Mouse (Mus musculus) CH12.LX (cell line): Measurements from ENCODE around the gene Ttc29. TPM values are rescaled to one million over a fixed set of nuclear protein-coding genes. Genes with fewer than 3 reads are reported as not detected.

Source experiments
- DNase-seq: peaks from one replicate; pipeline ENCODE4 v3.0.0-alpha.2; 2013; ENCODE audit errors: extremely low read depth
- H3K27ac ChIP-seq: 2 replicates; pipeline ENCODE4 v1.5.1; 2012; ENCODE audit warnings: low read depth, mild to moderate bottlenecking, control low read depth, moderate library complexity; ENCODE audit not compliant: insufficient read depth
- H3K27me3 ChIP-seq: replicated peaks from 2 replicates; pipeline ENCODE3; 2012; ENCODE audit warnings: inconsistent platforms
- H3K36me3 ChIP-seq, 2 experiments: replicated peaks in 1 of 2; 2 replicates each; pipeline versions ENCODE3 to v1.6.1; 2012; ENCODE audit warnings: inconsistent platforms in 1 of 2, low read length in 1 of 2, mild to moderate bottlenecking in 1 of 2, mixed read lengths in 1 of 2, moderate library complexity in 1 of 2; ENCODE audit not compliant: control insufficient read depth in 1 of 2, insufficient read depth in 1 of 2
- H3K4me1 ChIP-seq, 2 experiments: 2 replicates each; pipeline ENCODE4 v1.6.1; 2012; ENCODE audit warnings: inconsistent platforms in 1 of 2, moderate library complexity in 1 of 2; ENCODE audit not compliant: insufficient read depth in 2 of 2, control insufficient read depth in 1 of 2
- H3K4me2 ChIP-seq: 2 replicates; pipeline ENCODE4 v1.6.1; 2012; ENCODE audit warnings: low read depth, mild to moderate bottlenecking, control low read depth; ENCODE audit not compliant: poor library complexity, insufficient read depth, severe bottlenecking
- H3K4me3 ChIP-seq, 3 experiments: fragments of 150-350 bp in 1 of 3; sonication (generic) in 1 of 3; replicated peaks in 1 of 3; 2 replicates each; pipeline versions ENCODE3 to v1.5.1; 2011 to 2012; ENCODE audit warnings: low read depth in 2 of 3, low read length in 2 of 3, mild to moderate bottlenecking in 2 of 3, moderate library complexity in 2 of 3, control low read depth in 1 of 3, improper control_type of control experiment in 1 of 3, inconsistent platforms in 1 of 3, mixed read lengths in 1 of 3; ENCODE audit not compliant: poor library complexity in 1 of 3
- H3K79me2 ChIP-seq: replicated peaks from 2 replicates; pipeline ENCODE4 v1.6.1; 2012; ENCODE audit warnings: mild to moderate bottlenecking, moderate library complexity; ENCODE audit not compliant: control insufficient read depth, poor library complexity, insufficient read depth, severe bottlenecking; ENCODE audit errors: extremely low read depth
- H3K9ac ChIP-seq: 2 replicates; pipeline ENCODE4 v1.6.1; 2012; ENCODE audit warnings: low read depth, mild to moderate bottlenecking, control low read depth, moderate library complexity; ENCODE audit not compliant: insufficient read depth
- H3K9me3 ChIP-seq: replicated peaks from 2 replicates; pipeline ENCODE3; 2012; ENCODE audit warnings: low read length, inconsistent platforms, mixed read lengths
- CHD1 ChIP-seq: IDR thresholded peaks from 2 replicates; pipeline ENCODE4 v1.6.1; 2012; ENCODE audit warnings: low read depth, low read length, improper control_type of control experiment, inconsistent platforms
- CHD2 ChIP-seq: IDR thresholded peaks from 2 replicates; pipeline ENCODE4 v1.6.1; 2011; ENCODE audit warnings: low read length, improper control_type of control experiment
- CTCF ChIP-seq, 2 experiments: IDR thresholded peaks in 1 of 2; conservative IDR thresholded peaks in 1 of 2; 2 replicates each; pipeline ENCODE4 v1.5.1; 2011 to 2012; ENCODE audit warnings: low read depth in 2 of 2, low read length in 2 of 2, improper control_type of control experiment in 1 of 2, inconsistent platforms in 1 of 2, mild to moderate bottlenecking in 1 of 2, moderate library complexity in 1 of 2
- ELF1 ChIP-seq: IDR thresholded peaks from 2 replicates; pipeline ENCODE4 v1.6.1; 2014; ENCODE audit warnings: low read depth, mild to moderate bottlenecking, inconsistent platforms, low read length, improper control_type of control experiment
- EP300 ChIP-seq: IDR thresholded peaks from 2 replicates; pipeline ENCODE4 v1.6.1; 2011; ENCODE audit warnings: low read length, improper control_type of control experiment
- ETS1 ChIP-seq: conservative IDR thresholded peaks from 2 replicates; pipeline ENCODE4 v1.6.1; 2012; ENCODE audit warnings: low read depth, mild to moderate bottlenecking, inconsistent platforms, low read length, improper control_type of control experiment, moderate library complexity
- HCFC1 ChIP-seq: IDR thresholded peaks from 2 replicates; pipeline ENCODE4 v1.6.1; 2012; ENCODE audit warnings: low read depth, mild to moderate bottlenecking, inconsistent platforms, low read length, improper control_type of control experiment
- JUN ChIP-seq: IDR thresholded peaks from 2 replicates; pipeline ENCODE4 v1.6.1; 2011; ENCODE audit warnings: low read depth, mild to moderate bottlenecking, low read length, improper control_type of control experiment, moderate library complexity; ENCODE audit not compliant: insufficient read depth
- JUND ChIP-seq: conservative IDR thresholded peaks from 2 replicates; pipeline ENCODE4 v1.6.1; 2011; ENCODE audit warnings: low read depth, low read length, improper control_type of control experiment
- MAZ ChIP-seq: IDR thresholded peaks from 2 replicates; pipeline ENCODE4 v1.6.1; 2012; ENCODE audit warnings: low read depth, mild to moderate bottlenecking, inconsistent platforms, low read length, improper control_type of control experiment, moderate library complexity
- MEF2A ChIP-seq: IDR thresholded peaks from 2 replicates; pipeline ENCODE4 v1.6.1; 2014; ENCODE audit warnings: low read depth, mild to moderate bottlenecking, inconsistent platforms, low read length, improper control_type of control experiment, borderline replicate concordance
- MXI1 ChIP-seq: IDR thresholded peaks from 2 replicates; pipeline ENCODE4 v1.6.1; 2011; ENCODE audit warnings: mild to moderate bottlenecking, low read depth, low read length, improper control_type of control experiment
- NELFE ChIP-seq: IDR thresholded peaks from 2 replicates; pipeline ENCODE4 v1.6.1; 2011; ENCODE audit warnings: low read depth, low read length, improper control_type of control experiment
- PAX5 ChIP-seq: IDR thresholded peaks from 2 replicates; pipeline ENCODE4 v1.6.1; 2012; ENCODE audit warnings: low read length, inconsistent platforms, mixed read lengths
- POLR2A ChIP-seq: IDR thresholded peaks from 2 replicates; pipeline ENCODE4 v1.6.1; 2011; ENCODE audit warnings: low read depth, mild to moderate bottlenecking, improper control_type of control experiment, low read length
- POLR2AphosphoS2 ChIP-seq: IDR thresholded peaks from 2 replicates; pipeline ENCODE4 v1.6.1; 2011; ENCODE audit warnings: low read depth, low read length, improper control_type of control experiment
- RCOR1 ChIP-seq: conservative IDR thresholded peaks from 2 replicates; pipeline ENCODE4 v1.6.1; 2012; ENCODE audit warnings: low read depth, mild to moderate bottlenecking, inconsistent platforms, low read length, improper control_type of control experiment
- SMC3 ChIP-seq: IDR thresholded peaks from 2 replicates; pipeline ENCODE4 v1.6.1; 2011; ENCODE audit warnings: low read depth, low read length, improper control_type of control experiment
- UBTF ChIP-seq: IDR thresholded peaks from 2 replicates; pipeline ENCODE4 v1.6.1; 2012; ENCODE audit warnings: low read depth, mild to moderate bottlenecking, inconsistent platforms, low read length, improper control_type of control experiment, moderate library complexity
- USF2 ChIP-seq: conservative IDR thresholded peaks from 2 replicates; pipeline ENCODE4 v1.6.1; 2011; ENCODE audit warnings: low read depth, low read length, improper control_type of control experiment
- ZKSCAN1 ChIP-seq: IDR thresholded peaks from 2 replicates; pipeline ENCODE4 v1.6.1; 2012; ENCODE audit warnings: low read depth, inconsistent platforms, low read length, improper control_type of control experiment, borderline replicate concordance
- ZMIZ1 ChIP-seq: IDR thresholded peaks from 2 replicates; pipeline ENCODE4 v1.6.1; 2012; ENCODE audit warnings: low read depth, mild to moderate bottlenecking, inconsistent platforms, low read length, improper control_type of control experiment
- ZNF384 ChIP-seq: IDR thresholded peaks from 2 replicates; pipeline ENCODE4 v1.6.1; 2012; ENCODE audit warnings: low read depth, low read length, improper control_type of control experiment, inconsistent platforms
- dilution Hi-C: fragments of 300-500 bp; cut with MboI; formaldehyde crosslinking; loops from 2 replicates; pipeline ENCODE4 v1.14.3; 2020; ENCODE audit warnings: low sequenced_read_pairs; ENCODE audit not compliant: extremely low pct_unique_long_range_greater_than_20kb, extremely low pct_ligation_motif_present
- in situ Hi-C: fragments of 300-500 bp; cut with MboI; formaldehyde crosslinking; loops from 3 replicates; pipeline ENCODE4 v1.14.3; 2019; ENCODE audit warnings: low sequenced_read_pairs, low pct_ligation_motif_present, low pct_unique_long_range_greater_than_20kb, mixed read lengths
- polyA plus RNA-seq: library from polyadenylated mRNA; unstranded; fragments of >175 nt; gene quantifications from 2 replicates; pipeline ENCODE4 v1.2.1, GENCODE M21; 2012; ENCODE audit warnings: low read depth; ENCODE audit not compliant: insufficient read length
- total RNA-seq, 2 experiments: library from RNA; depleted of rRNA; stranded (reverse); fragments of 300-350 nt in 1 of 2; fragments of >200 nt in 1 of 2; gene quantifications; 2 replicates each; pipeline ENCODE4 v1.2.3; 2012 to 2014

The Ttc29 gene
- total and polyA plus RNA-seq, 3 experiments = not detected

DNA sequence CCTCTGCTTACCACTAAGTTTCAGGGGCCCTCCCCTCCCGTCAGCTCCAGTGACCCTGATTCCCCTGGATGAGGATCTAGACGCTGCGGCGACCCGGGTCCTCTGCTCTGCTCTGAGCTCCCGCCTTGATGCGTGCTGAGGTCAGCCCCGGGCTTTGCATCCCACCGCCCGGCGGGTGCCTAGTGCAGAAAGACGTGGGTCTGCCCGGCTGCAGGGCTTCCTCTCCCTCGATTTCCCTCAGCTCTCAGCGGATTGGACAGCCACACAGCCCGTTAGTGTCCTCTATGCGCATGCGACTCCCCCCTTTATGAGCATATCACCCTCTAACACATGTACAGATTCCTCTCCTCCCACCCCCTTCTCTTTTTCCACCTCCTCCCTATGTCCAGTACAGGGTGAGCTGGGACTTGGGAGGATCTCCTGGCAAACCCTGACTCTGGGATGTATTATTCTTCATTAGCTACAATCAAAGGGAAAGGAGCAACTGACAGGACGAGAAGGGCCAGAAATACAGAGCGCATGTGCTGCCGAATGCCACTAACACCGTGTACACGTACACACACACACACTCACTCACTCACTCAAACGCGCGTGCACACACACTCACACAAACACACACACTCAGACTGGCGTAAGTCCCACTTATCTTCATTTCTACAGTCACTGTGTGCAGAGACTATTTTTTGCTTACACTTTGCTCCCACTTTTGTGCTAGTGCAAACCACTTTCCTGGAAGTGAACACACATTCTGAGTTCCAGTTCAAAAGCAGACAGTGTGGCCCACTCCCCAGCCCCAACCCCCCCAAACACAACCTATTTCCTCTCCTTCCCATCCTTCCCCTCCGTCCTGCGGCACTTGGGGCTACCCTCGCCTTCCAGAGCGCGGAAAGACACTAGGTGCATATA, 224.3 kb downstream of the Ttc29 start:
- Histone ChIP-seq H3K4me3 (no peak overlapping the region), H3K36me3 (no peaks in the 10 kb centered on the region), H3K4me2 (no peak overlapping the region), H3K9me3 (peaks cover 8% of the 10 kb centered on the region), H3K27me3 (no peaks in the 10 kb centered on the region), H3K27ac (no peak overlapping the region), H3K9ac (no peak overlapping the region), H3K4me1 (no peaks in the 10 kb centered on the region), H3K79me2 (no peaks in the 10 kb centered on the region)
- no peak for DNase-seq
- TF ChIP-seq UBTF (no peak), CTCF (conservative IDR thresholded peaks at IDR 0.05 in 1 of 2, IDR thresholded peaks at IDR 0.05 in 1 of 2; ENCODE audit: low read depth in 2 of 2, low read length in 2 of 2) (no peak), MEF2A (no peak), POLR2A (no peak), NELFE (no peak), ETS1 (no peak), JUND (no peak), ZKSCAN1 (no peak), PAX5 (no peak), CHD2 (no peak)
- dilution Hi-C loops (no loop called here), in situ Hi-C loops (no loop called here)

DNA sequence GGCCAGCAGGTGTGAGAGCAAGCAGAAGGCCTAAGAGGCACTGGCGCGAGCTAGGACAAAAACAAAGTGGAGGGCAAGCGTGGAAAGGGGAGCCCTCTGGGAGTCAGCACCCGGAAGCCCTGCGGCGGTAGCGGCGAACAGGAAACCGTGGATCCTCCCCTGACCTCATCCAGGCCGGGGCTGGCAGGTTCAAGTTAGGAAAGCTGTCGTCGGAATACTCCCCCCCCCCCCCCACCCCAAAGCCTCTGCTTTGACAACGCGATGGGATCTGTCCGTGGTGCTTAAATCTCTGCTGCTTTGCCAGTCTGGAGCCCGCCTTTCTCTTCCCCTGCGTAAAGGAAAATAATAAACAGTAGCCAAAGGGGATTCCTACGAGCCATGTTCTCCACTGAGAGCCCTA, 225.0 kb downstream of the Ttc29 start:
- Histone ChIP-seq H3K4me3 (no peak overlapping the region), H3K36me3 (no peaks in the 10 kb centered on the region), H3K4me1 (no peaks in the 10 kb centered on the region), H3K27me3 (no peaks in the 10 kb centered on the region), H3K79me2 (no peaks in the 10 kb centered on the region), H3K4me2 (no peak overlapping the region), H3K9ac (no peak overlapping the region), H3K9me3 (peaks cover 8% of the 10 kb centered on the region), H3K27ac (no peak overlapping the region)
- in situ Hi-C loops = no loop called here
- dilution Hi-C loops = no loop called here
- DNase-seq = no peak
- TF ChIP-seq JUND (no peak), CHD2 (no peak), UBTF (no peak), POLR2AphosphoS2 (no peak), POLR2A (no peak), MXI1 (no peak), JUN (no peak), ZNF384 (no peak), USF2 (no peak), RCOR1 (no peak), SMC3 (no peak), EP300 (no peak), NELFE (no peak), ZMIZ1 (no peak), HCFC1 (no peak), MAZ (no peak), ETS1 (no peak), CHD1 (no peak), CTCF (conservative IDR thresholded peaks at IDR 0.05 in 1 of 2, IDR thresholded peaks at IDR 0.05 in 1 of 2; ENCODE audit: low read depth in 2 of 2, low read length in 2 of 2) (no peak), ELF1 (no peak)
